Mouse (Mus musculus): Measurements from ENCODE around the gene Otub1.

Otub1 gene

GRCm38 (mm10) chr19:7213010-7213409, 6.9 kb upstream of the Otub1 start:
- in situ Hi-C loops (cut with MboI; ENCODE audit: unreplicated experiment in 2 of 2), result no loop called here

GRCm38 (mm10) chr19:7212216-7212615, 6.1 kb upstream of the Otub1 start:
- in situ Hi-C loops (cut with MboI; ENCODE audit: unreplicated experiment in 2 of 2), result no loop called here

- in situ Hi-C loops (cut with MboI; ENCODE audit: unreplicated experiment in 2 of 2), result loop anchor here in 1 of 2 experiments (5.0 kb wide), 1 partner anchor 143 kb away; no protein-coding TSS in a partner anchor
These were observed 4.0 kb upstream of the Otub1 start for GRCm38 (mm10) chr19:7209907-7210646.

GRCm38 (mm10) chr19:7205326-7205725, 790 bp downstream of the Otub1 start:
- in situ Hi-C loops (cut with MboI; ENCODE audit: unreplicated experiment in 2 of 2), result loop anchor here in 1 of 2 experiments (5.0 kb wide), 1 partner anchor 138 kb away; no protein-coding TSS in a partner anchor

GRCm38 (mm10) chr19:7204898-7205297, 1.2 kb downstream of the Otub1 start:
- in situ Hi-C loops (cut with MboI; ENCODE audit: unreplicated experiment in 2 of 2), result loop anchor here (5.0 kb wide), 2 partner anchors 133 to 138 kb away; no protein-coding TSS in a partner anchor

- in situ Hi-C loops (cut with MboI; ENCODE audit: unreplicated experiment in 2 of 2), result loop anchor here in 1 of 2 experiments (5.0 kb wide), 1 partner anchor 128 kb away; no protein-coding TSS in a partner anchor
These were observed 5.7 kb downstream of the Otub1 start for GRCm38 (mm10) chr19:7200427-7200826.

- in situ Hi-C loops (cut with MboI; ENCODE audit: unreplicated experiment in 2 of 2), result no loop called here
These were observed 7.0 kb downstream of the Otub1 start for GRCm38 (mm10) chr19:7199089-7199488.

GRCm38 (mm10) chr19:7197445-7197844, 8.7 kb downstream of the Otub1 start:
- in situ Hi-C loops (cut with MboI; ENCODE audit: unreplicated experiment in 2 of 2), result no loop called here

- in situ Hi-C loops (cut with MboI; ENCODE audit: unreplicated experiment in 2 of 2), result no loop called here
These were observed 9.3 kb downstream of the Otub1 start for GRCm38 (mm10) chr19:7196741-7197270.

GRCm38 (mm10) chr19:7195900-7196728, 10.0 kb downstream of the Otub1 start:
- in situ Hi-C loops (cut with MboI; ENCODE audit: unreplicated experiment in 2 of 2), result no loop called here

- in situ Hi-C loops (cut with MboI; ENCODE audit: unreplicated experiment in 2 of 2), result no loop called here
These were observed 13.6 kb downstream of the Otub1 start for GRCm38 (mm10) chr19:7192561-7192967.

GRCm38 (mm10) chr19:7191639-7192038, 14.5 kb downstream of the Otub1 start:
- in situ Hi-C loops (cut with MboI; ENCODE audit: unreplicated experiment in 2 of 2), result no loop called here

GRCm38 (mm10) chr19:7190986-7191385, 15.1 kb downstream of the Otub1 start:
- in situ Hi-C loops (cut with MboI; ENCODE audit: unreplicated experiment in 2 of 2), result no loop called here

GRCm38 (mm10) chr19:7189026-7189425, 17.1 kb downstream of the Otub1 start:
- in situ Hi-C loops (cut with MboI; ENCODE audit: unreplicated experiment in 2 of 2), result no loop called here

GRCm38 (mm10) chr19:7187157-7187556, 19.0 kb downstream of the Otub1 start:
- in situ Hi-C loops (cut with MboI; ENCODE audit: unreplicated experiment in 2 of 2), result no loop called here

- in situ Hi-C loops (cut with MboI; ENCODE audit: unreplicated experiment in 2 of 2), result no loop called here
These were observed 20.3 kb downstream of the Otub1 start for GRCm38 (mm10) chr19:7185715-7186291.

GRCm38 (mm10) chr19:7185059-7185458, 21.1 kb downstream of the Otub1 start:
- in situ Hi-C loops (cut with MboI; ENCODE audit: unreplicated experiment in 2 of 2), result no loop called here

GRCm38 (mm10) chr19:7183419-7183818, 22.7 kb downstream of the Otub1 start:
- in situ Hi-C loops (cut with MboI; ENCODE audit: unreplicated experiment in 2 of 2), result no loop called here

GRCm38 (mm10) chr19:7182273-7182949, 23.7 kb downstream of the Otub1 start:
- in situ Hi-C loops (cut with MboI; ENCODE audit: unreplicated experiment in 2 of 2), result no loop called here

- in situ Hi-C loops (cut with MboI; ENCODE audit: unreplicated experiment in 2 of 2), result no loop called here
These were observed 24.6 kb downstream of the Otub1 start for GRCm38 (mm10) chr19:7181496-7181895.

Data from v-Abl transformed pro-B cells (cell line).